Mouse (Mus musculus): ENCODE data around the gene Zfp791. TPM values are rescaled to one million over a fixed set of nuclear protein-coding genes. Genes with fewer than 3 reads are reported as not detected.

The Zfp791 gene
- polyA plus RNA-seq, 1 experiment from 2014 or later = 1.3 TPM

Small RNA genes within 50 kb of the gene (microRNA-seq; reads per million reads assigned to microRNA genes)
- gene Gm23388 (ENCODE audit: insufficient number of aligned reads) (10.9 reads per million, percentile 5 among the genes with 10 or more reads in this experiment), gene Mir7070 (ENCODE audit: insufficient number of aligned reads) (4.2 reads per million)

Other genes with a start within 250 kb of the Zfp791 start
- gene Gcdh, start 229.2 kb downstream of the Zfp791 start, polyA plus RNA-seq (2014; fragmentation: Nextera tagmentation; extraction: Ambion mirVana) = 37.8 and 39.6 TPM in 2 replicates
- gene Klf1, start 221.2 kb downstream of the Zfp791 start, polyA plus RNA-seq (2014; fragmentation: Nextera tagmentation; extraction: Ambion mirVana) = 14.2 and 17.5 TPM in 2 replicates
- 7.2 and 9.5 TPM in 2 replicates for gene Dnase2a, start 214.5 kb downstream of the Zfp791 start, polyA plus RNA-seq (2014; fragmentation: Nextera tagmentation; extraction: Ambion mirVana)
- 14.2 and 15.9 TPM in 2 replicates for gene Mast1, start 185.7 kb downstream of the Zfp791 start, polyA plus RNA-seq (2014; fragmentation: Nextera tagmentation; extraction: Ambion mirVana)
- 0.19 and 0.36 TPM in 2 replicates for gene Rtbdn, start 176.1 kb downstream of the Zfp791 start, polyA plus RNA-seq (2014; fragmentation: Nextera tagmentation; extraction: Ambion mirVana)
- not detected in 2 replicates for gene Gm49661, start 153.7 kb downstream of the Zfp791 start, polyA plus RNA-seq (2014; fragmentation: Nextera tagmentation; extraction: Ambion mirVana)
- 1,226 and 1,312 TPM in 2 replicates for gene Prdx2, start 153.5 kb downstream of the Zfp791 start, polyA plus RNA-seq (2014; fragmentation: Nextera tagmentation; extraction: Ambion mirVana)
- 128 and 147 TPM in 2 replicates for gene Rnaseh2a, start 153.3 kb downstream of the Zfp791 start, polyA plus RNA-seq (2014; fragmentation: Nextera tagmentation; extraction: Ambion mirVana)
- gene Junb, start 144.4 kb downstream of the Zfp791 start, polyA plus RNA-seq (2014; fragmentation: Nextera tagmentation; extraction: Ambion mirVana) = 5.2 and 5.8 TPM in 2 replicates
- gene Hook2, start 132.5 kb downstream of the Zfp791 start, polyA plus RNA-seq (2014; fragmentation: Nextera tagmentation; extraction: Ambion mirVana) = 14.8 and 15.5 TPM in 2 replicates
- not detected in 2 replicates for gene Best2, start 108.6 kb downstream of the Zfp791 start, polyA plus RNA-seq (2014; fragmentation: Nextera tagmentation; extraction: Ambion mirVana)
- 118 and 127 TPM in 2 replicates for gene Asna1, start 97.8 kb downstream of the Zfp791 start, polyA plus RNA-seq (2014; fragmentation: Nextera tagmentation; extraction: Ambion mirVana)
- 170 and 172 TPM in 2 replicates for gene Trir, start 96.3 kb downstream of the Zfp791 start, polyA plus RNA-seq (2014; fragmentation: Nextera tagmentation; extraction: Ambion mirVana)
- gene Tnpo2, start 86.2 kb downstream of the Zfp791 start, polyA plus RNA-seq (2014; fragmentation: Nextera tagmentation; extraction: Ambion mirVana) = 19.9 and 27.2 TPM in 2 replicates
- gene Fbxw9, start 63.0 kb downstream of the Zfp791 start, polyA plus RNA-seq (2014; fragmentation: Nextera tagmentation; extraction: Ambion mirVana) = 23.8 and 33.8 TPM in 2 replicates
- gene Gm5741, start 55.1 kb downstream of the Zfp791 start, polyA plus RNA-seq (2014; fragmentation: Nextera tagmentation; extraction: Ambion mirVana) = not detected in 2 replicates
- gene Dhps, start 51.3 kb downstream of the Zfp791 start, polyA plus RNA-seq (2014; fragmentation: Nextera tagmentation; extraction: Ambion mirVana) = 63.5 and 68.5 TPM in 2 replicates
- gene Wdr83os, start 42.4 kb downstream of the Zfp791 start, polyA plus RNA-seq (2014; fragmentation: Nextera tagmentation; extraction: Ambion mirVana) = 123 and 125 TPM in 2 replicates
- gene Wdr83, start 41.8 kb downstream of the Zfp791 start, polyA plus RNA-seq (2014; fragmentation: Nextera tagmentation; extraction: Ambion mirVana) = 47.3 and 57.4 TPM in 2 replicates
- 20.9 and 21.0 TPM in 2 replicates for gene Man2b1, start 39.8 kb downstream of the Zfp791 start, polyA plus RNA-seq (2014; fragmentation: Nextera tagmentation; extraction: Ambion mirVana)
- gene Cks1brt, start 28.8 kb upstream of the Zfp791 start, polyA plus RNA-seq (2014; fragmentation: Nextera tagmentation; extraction: Ambion mirVana) = not detected in 2 replicates
- gene Olfr371, start 102.9 kb upstream of the Zfp791 start, polyA plus RNA-seq (2014; fragmentation: Nextera tagmentation; extraction: Ambion mirVana) = not detected in 2 replicates
- gene Orc6, start 176.5 kb upstream of the Zfp791 start, polyA plus RNA-seq (2014; fragmentation: Nextera tagmentation; extraction: Ambion mirVana) = 145 and 159 TPM in 2 replicates
- gene Vps35, start 176.7 kb upstream of the Zfp791 start, polyA plus RNA-seq (2014; fragmentation: Nextera tagmentation; extraction: Ambion mirVana) = 163 and 166 TPM in 2 replicates